Mouse (Mus musculus) liver, adult (tissue): Measurements from ENCODE around the gene Usp30.

ENCODE experiments used
- GATA4 ChIP-seq: IDR thresholded peaks from 2 replicates; pipeline ENCODE4 v1.6.1; 2014; ENCODE audit warnings: mild to moderate bottlenecking, low read length; ENCODE audit not compliant: insufficient replicate concordance

Usp30 gene

DNA sequence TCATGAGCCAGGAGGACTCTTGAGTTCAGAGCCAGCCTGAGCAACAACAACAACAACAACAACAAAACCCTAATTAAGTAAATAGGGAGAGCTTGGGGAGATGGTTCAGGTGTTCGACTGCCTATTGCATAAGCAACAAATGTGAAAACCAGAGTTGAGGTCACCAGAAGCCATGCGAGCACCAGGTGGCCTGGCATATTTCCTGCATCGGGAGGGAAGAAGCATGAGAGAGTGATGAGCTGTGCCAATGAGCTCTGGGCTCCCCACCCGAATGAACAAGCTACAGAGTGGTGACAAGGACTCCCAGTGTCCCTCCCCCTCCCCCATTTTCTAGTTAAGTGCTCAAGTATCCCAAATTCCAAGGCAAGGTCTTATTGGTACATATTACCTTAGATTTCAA, 36.6 kb downstream of the Usp30 start:
- no peak for TF ChIP-seq GATA4

GRCm38 (mm10) chr5:114102807-114103206, 37.5 kb downstream of the Usp30 start:
- TF ChIP-seq GATA4: no peak

- TF ChIP-seq GATA4: no peak
Observed at GRCm38 (mm10) chr5:114106391-114106935, 41.2 kb downstream of the Usp30 start.

DNA sequence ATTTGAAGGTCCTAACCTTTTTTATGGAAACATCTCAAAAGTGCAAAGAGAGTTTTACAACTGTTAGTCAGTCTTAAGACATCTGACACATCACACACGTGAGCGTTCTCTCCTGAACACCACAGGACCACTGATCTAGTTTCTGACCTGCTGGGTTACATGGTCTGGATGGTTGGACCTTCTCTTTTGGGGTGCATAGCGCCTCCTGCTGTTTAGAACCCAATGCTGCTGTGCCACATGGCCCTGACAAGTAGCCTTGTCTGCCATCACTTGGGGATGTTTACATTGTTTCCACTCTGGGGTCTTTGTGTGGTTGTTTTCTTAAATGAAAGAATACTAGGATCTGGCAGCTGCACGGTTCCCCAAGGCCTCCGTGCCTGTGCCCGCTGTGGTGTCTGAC, 48.1 kb downstream of the Usp30 start:
- TF ChIP-seq GATA4: no peak

DNA sequence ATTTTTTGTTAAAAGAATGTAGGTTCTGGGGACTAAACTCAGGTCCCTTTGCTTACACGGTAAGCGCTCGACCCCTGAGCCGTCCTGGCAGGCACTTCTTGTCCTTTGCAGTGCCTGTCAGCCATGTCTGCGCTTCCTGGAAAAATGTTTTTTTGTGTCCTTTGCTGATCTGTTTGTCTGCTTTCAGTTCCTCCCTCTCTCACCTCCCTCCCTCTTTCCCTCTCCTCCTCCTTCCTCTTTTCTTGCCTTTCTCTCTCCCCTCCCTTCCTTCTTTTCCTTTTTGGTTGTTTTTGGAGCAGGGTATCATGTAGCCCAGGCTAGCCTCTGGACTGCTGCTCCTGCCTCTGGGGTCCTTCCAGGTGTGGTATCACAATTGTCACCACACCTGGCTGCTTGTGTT, 49.8 kb downstream of the Usp30 start:
- TF ChIP-seq GATA4: no peak

DNA sequence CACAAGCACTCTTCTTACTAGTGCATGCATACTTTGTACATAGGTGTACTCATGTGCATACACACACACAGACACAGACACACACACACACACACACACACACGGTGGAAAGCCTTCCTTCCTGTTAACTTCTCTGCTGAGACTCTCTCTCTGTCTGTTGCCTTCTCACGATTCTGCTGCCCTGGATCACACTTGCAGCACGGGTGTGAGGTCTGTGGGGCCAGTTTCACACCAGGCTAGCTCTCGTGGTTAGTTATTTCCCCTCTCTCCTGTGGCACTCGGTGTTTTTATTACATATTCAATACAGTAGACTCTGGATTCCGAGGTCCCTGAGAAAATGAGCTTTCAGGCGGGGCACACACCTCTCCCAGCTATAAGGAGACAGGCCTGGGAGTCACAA, 51.3 kb downstream of the Usp30 start:
- no peak for TF ChIP-seq GATA4

- no peak for TF ChIP-seq GATA4
Observed at GRCm38 (mm10) chr5:114119806-114120205, 54.5 kb downstream of the Usp30 start.

DNA sequence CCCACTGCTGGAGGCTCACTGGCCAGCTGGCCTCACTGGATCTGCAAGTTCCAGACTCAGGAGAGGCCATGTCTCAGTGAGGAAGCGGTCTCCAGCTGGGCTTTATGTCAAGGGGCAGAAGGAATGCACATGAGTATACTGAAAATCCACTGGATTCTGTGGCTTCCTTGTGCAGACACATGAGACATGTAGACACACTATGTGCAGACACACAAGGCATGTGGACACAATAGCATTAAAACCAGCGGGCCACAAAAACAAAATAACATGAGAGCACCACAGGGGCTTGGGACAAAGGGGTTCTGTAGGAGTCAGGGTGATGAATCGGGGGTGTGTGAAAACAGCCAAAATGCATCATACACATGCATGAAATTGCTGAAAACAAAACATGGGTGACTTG, 60.7 kb downstream of the Usp30 start:
- no peak for TF ChIP-seq GATA4

DNA sequence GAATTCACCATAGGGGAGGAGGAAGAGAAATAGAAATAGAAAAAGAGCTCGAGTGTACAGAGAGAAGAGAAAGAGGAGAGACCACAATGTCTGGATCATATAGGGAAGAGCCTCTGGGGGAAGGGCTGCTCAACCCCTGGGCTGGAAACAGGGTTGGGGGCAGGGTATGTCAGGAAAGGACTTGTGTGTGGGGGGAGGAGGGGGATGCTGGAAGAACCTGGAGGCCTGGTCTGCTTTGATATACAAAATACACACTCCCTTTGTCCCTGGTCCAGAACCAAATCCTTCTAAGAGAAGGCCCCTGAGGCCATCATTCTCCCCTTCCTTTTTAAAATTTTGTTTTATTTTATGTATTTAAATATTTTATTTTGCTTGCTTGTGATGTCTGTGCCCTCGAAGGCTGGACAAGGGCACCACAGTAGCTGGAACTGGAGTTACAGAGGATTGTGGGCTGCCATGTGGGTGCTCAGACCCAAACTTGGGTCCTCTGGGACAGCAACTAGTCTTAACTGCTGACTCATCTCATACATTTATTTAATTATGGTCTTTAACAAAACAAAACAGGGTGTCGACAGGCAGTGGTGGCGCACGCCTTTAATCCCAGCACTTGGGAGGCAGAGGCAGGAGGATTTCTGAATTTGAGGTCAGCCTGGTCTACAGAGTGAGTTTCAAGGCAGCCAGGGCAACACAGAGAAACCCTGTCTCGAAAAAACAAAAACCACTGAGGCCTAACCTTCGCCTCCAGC, 61.4 kb downstream of the Usp30 start:
- no peak for TF ChIP-seq GATA4

DNA sequence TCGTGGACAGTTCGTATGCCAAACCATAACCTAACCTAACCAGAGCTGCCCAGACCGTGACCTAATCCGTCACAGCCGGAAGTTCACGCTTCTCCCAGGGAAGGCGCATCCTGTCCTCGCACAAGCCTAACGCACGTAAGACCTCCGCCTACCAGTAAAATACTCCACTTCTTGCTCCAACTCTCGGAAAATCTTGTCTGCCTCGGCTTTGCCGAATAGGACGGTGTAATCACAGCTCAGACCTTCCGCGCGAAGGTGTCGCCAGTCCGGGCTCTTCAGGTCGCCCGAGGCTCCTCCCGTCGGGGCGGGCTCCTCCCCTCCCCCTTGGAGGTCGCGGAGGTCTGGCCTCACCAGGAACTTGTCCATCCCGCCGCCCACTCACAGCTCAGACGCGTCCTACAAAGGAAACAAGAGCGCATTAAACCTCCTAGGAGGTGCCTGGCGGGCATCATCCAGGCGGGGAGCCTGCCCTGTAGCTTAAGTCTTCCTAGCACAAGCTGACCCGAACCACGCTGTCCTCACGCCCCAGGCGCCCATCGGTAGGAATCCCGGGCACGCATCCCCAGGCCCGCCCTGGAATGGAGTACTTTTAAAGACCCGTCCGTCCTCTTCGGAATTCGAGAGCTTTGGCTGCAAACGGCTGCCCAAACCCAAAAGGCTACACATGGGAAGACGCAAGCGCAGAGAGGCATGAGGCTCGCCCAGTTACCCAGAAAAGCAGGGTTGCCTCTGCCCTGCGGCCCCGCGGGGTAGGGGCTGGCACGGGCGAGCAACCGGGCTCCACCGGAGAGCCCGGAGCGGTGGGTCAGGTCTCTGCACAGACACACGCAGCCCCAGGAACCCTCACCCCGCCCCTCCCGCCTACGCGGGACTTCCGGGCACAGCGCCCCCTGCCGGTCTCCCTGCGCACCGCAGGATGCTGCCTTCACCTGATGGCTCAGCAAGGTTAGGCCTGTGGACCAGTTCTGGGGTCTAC, 62.4 kb downstream of the Usp30 start, which contains the start of gene Alkbh2:
Gene Alkbh2 (minus strand): TSS at position 845 of the 976 bp plus-strand sequence.
- TF ChIP-seq GATA4: no peak

DNA sequence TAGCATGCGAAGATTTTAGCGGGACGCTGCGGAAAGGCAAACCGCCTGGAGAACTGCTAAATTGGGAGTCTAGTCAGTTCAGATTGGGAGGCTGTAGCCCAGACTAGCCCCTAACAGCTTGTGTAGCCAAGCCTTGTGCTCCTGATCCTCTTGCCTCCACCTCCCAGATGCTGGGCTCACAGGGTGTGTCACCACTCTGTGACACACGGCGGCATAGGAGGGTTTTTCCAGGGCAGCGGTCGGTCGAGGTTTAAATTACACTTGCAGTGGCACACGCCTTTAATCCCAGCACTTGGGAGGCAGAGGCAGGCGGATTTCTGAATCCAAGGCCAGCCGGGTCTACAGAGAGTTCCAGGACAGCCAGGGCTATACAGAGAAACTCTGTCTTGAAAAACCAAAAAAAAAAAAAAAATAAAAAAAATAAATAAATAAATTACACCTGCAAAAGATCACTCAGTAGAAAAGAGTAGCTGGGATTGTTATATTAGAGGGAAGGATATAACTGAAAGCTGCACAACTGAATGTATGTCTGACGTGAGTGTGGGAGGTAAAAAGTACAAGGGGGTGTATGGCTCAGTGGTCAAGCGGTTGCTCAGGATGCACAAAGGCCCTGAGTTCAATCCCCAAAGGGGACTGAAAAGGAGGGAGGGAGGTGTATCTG, 64.4 kb downstream of the Usp30 start:
- no peak for TF ChIP-seq GATA4

DNA sequence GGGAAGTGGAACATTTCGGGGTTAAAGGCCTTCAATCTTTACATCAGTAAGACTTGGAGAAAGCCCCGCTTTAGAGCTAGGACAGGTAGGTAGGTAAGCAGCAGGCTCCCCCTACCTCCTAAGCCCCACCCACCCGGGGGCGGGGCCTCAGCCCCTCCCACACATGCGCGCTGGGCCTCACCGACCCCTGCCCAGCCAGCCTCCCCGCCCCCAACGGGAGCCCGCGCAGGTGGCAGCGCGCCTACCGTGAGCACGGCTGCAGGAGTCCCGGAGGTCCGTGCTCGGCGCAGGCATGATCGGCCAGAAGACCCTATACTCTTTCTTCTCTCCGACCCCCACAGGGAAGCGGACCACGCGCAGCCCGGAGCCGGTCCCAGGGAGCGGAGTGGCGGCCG, 64.9 kb downstream of the Usp30 start, which contains the start of gene Ung:
Gene Ung (plus strand): TSS at position 176 of the 395 bp plus-strand sequence.
- no peak for TF ChIP-seq GATA4

DNA sequence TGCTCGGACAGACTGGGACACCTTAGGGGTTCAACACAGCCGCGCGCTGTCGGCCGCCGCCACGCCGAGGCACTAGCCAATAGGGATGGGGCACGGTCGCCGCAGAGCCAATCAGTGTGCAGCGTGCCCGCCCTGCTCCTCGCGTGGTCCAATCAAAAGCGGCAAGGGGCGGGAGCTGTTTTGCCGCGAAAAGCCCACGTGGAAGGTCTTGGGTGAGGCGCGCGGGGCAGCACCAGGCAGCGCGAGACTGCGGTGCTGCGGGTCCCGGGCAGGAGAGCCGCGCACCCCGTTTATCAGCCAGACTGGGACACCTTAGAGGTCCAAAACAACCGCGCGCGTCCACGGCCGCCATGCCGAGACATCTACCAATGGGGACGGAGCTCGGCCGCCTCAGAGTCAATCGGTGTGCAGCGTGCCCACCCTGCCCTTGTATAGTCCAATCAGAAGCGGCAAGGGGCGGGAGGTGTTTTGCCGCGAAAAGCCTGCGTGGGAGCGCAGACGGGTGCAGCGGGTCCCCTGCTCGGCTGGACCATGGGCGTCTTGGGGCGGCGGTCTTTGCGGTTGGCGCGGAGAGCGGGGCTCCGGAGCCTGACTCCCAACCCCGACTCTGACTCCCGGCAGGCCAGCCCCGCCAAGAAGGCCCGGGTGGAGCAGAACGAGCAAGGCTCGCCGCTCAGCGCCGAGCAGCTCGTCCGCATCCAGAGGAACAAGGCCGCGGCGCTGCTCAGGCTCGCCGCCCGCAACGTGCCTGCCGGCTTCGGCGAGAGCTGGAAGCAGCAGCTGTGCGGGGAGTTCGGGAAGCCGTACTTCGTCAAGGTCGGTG, 65.6 kb downstream of the Usp30 start:
- peak; percentile 5; the same call in 1 of the 2 replicates for TF ChIP-seq GATA4

DNA sequence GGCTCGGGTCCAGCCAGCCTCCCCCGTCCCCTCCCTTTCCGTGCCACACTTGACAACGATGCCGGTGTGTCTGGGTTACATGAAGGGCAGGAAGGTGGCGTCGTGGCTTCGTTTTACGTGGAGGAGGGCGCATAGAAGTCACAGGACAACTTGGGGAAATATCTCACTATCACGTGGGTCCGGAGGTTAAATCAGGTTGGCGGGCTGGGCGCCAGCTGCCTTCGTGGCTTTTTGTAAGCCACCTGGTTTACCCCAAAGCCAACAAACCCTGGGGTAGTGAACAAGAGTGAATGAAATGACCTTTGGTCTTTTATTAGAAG, 66.2 kb downstream of the Usp30 start:
- TF ChIP-seq GATA4: no peak
